Mouse (Mus musculus): ENCODE results near the gene Prcd. TPM values are rescaled to one million over a fixed set of nuclear protein-coding genes. Genes with fewer than 3 reads are reported as not detected.
A peak's percentile ranks its signal among the peaks of the same experiment; 100 is the strongest.
"Not testable (repeated sequence)": the region's sequence is repeated elsewhere in the genome, so short reads cannot be mapped to it uniquely, and the experiment has no call there.

Prcd gene
- polyA plus RNA-seq, 1 experiment from 2014 or later = not detected

DNA sequence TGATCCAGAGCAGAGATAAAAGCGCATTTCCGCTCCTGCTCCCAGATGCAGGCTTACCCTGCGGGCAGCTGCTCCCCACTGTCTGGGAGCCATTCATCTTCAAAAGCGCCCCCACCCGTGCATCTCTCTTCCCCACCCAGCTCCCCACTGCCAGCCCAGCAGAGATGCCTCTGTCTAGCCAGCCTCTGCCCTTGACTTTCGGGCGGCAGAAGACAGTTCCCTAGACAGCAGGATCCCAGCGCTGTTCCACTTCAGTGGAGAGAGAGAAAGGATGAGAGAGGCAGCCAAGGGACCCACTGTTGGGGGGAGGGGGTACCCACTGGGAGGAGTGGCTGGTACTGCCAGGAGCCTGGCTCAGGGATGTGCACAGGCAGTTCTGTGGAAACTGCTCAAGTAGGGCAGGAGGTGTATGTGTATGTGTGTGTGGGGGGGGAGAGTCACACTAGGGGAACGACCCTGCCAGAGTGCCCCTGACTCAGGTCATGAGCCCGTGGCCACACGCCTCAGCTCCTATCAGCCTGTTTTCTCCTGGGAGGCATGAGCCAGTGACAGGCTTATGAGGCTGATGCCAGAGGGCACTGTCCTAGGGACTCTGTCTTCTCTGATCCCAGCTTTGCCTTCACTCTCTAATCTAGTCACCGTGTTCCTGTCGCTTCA is 8.1 kb downstream of the Prcd start:
- H3K27ac ChIP-seq (ENCODE audit: poor library complexity, severe bottlenecking) = no peak overlapping the region
- H3K27me3 ChIP-seq (replicated peaks) = 0 out of 2 replicates have a peak, but pooled peaks cover 16% of the 10 kb centered on the region
- no peak overlapping the region; the same call in 1 of the 2 replicates for H3K4me2 ChIP-seq
- 23% methylated on average over 13 of the region's 13 CpGs for WGBS
- H3K36me3 ChIP-seq = no peaks in the 10 kb centered on the region
- ATAC-seq (ENCODE audit: insufficient number of reproducible peaks, low FRiP score) = no peak
- H3K4me1 ChIP-seq (replicated peaks) = peaks cover 69% of the 10 kb centered on the region
- H3K4me3 ChIP-seq = no peak overlapping the region
- no peaks in the 10 kb centered on the region for H3K9me3 ChIP-seq (replicated peaks)
- H3K9ac ChIP-seq = peak overlapping the region; percentile 50

- 50% methylated on average over 8 of the region's 8 CpGs for WGBS
- no peaks in the 10 kb centered on the region for H3K9me3 ChIP-seq (replicated peaks)
- peak overlapping the region; percentile 50; the same call in 1 of the 2 replicates for H3K9ac ChIP-seq
- H3K4me2 ChIP-seq = no peak overlapping the region
- peaks cover 64% of the 10 kb centered on the region for H3K4me1 ChIP-seq (replicated peaks)
- no peaks in the 10 kb centered on the region for H3K36me3 ChIP-seq
- ATAC-seq (ENCODE audit: insufficient number of reproducible peaks, low FRiP score) = no peak
- H3K27me3 ChIP-seq (replicated peaks) = 0 out of 2 replicates have a peak, but pooled peaks cover 16% of the 10 kb centered on the region
- H3K4me3 ChIP-seq = no peak overlapping the region
- no peak overlapping the region for H3K27ac ChIP-seq (ENCODE audit: poor library complexity, severe bottlenecking)
These were observed 8.6 kb downstream of the Prcd start for GRCm38 (mm10) chr11:116661948-116662377.

DNA sequence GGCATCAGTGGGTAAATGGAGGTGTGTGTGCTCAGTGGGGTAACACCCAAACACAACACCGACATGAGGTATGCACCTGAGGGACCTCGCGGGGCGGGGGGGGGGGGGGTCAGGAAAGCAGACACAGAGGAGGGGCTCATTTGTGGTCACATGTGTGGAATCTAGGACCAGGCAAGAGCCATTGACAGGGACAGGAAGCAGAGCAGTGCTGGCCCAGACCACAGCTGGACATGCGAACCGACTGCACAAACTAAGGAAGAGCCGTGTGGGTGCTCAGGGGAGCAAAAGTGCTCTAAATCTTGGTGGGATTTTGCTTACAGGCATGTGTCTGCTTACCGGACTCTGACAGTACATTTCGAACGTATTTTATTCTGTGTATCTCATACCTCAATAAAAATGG is 12.0 kb downstream of the Prcd start:
- Histone ChIP-seq H3K36me3 (no peaks in the 10 kb centered on the region), H3K27ac (ENCODE audit: poor library complexity, severe bottlenecking) (no peak overlapping the region), H3K9me3 (replicated peaks) (no peaks in the 10 kb centered on the region), H3K27me3 (replicated peaks) (0 out of 2 replicates have a peak, but pooled peaks cover 22% of the 10 kb centered on the region), H3K4me2 (no peak overlapping the region), H3K4me1 (replicated peaks) (peaks cover 56% of the 10 kb centered on the region), H3K9ac (no peak overlapping the region), H3K4me3 (no peak overlapping the region)
- 72% methylated on average over 10 of the region's 10 CpGs for WGBS
- no peak for ATAC-seq (ENCODE audit: insufficient number of reproducible peaks, low FRiP score)

DNA sequence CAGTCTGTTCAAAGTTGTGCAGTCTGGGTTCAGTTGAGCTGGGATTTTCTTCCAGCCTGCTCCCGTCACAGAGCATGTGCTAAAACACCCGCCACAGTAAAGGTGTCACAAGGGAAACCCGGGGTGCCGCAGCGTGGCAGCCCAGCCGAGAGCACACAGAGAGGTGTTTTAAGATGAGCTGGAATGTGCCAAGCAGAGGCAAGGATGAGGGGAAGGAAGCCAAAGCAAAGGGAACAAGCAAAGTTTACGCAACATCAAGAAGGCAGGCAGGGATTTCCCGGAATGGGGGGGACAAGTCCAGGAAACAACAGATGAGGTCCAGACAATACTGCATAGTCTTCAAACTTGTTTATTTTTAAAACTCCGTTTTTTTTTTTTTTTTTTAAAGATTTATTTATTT is 13.2 kb downstream of the Prcd start:
- Histone ChIP-seq H3K9me3 (replicated peaks) (no peaks in the 10 kb centered on the region), H3K27ac (ENCODE audit: poor library complexity, severe bottlenecking) (no peak overlapping the region), H3K4me2 (no peak overlapping the region), H3K27me3 (replicated peaks) (0 out of 2 replicates have a peak, but pooled peaks cover 22% of the 10 kb centered on the region), H3K4me3 (no peak overlapping the region), H3K4me1 (replicated peaks) (peaks cover 48% of the 10 kb centered on the region), H3K36me3 (no peaks in the 10 kb centered on the region), H3K9ac (no peak overlapping the region)
- WGBS = 56% methylated on average over 9 of the region's 9 CpGs
- no peak for ATAC-seq (ENCODE audit: insufficient number of reproducible peaks, low FRiP score)

DNA sequence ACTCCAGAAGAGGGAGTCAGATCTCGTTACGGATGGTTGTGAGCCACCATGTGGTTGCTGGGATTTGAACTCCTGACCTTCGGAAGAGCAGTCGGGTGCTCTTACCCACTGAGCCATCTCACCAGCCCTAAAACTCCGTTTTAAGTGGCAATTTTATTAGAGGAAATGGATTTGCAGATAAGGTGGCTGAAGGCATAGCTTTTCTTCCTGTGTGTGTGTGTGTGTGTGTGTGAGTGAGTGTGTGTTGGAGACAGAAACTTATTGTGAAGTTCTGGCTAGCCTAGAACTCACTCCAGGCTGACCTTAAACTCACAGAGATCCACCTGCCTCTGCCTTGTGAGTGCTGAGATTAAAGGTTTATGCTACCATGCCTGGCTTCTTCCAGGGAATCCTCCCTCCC is 13.7 kb downstream of the Prcd start:
- not testable (repeated sequence) for H3K9me3 ChIP-seq (replicated peaks); H3K4me2 ChIP-seq; ATAC-seq (ENCODE audit: insufficient number of reproducible peaks, low FRiP score); H3K4me3 ChIP-seq; H3K9ac ChIP-seq; H3K27ac ChIP-seq (ENCODE audit: poor library complexity, severe bottlenecking); H3K36me3 ChIP-seq
- 81% methylated on average over 5 of the region's 5 CpGs for WGBS
- 0 out of 2 replicates have a peak, but pooled peaks cover 20% of the 10 kb centered on the region for H3K27me3 ChIP-seq (replicated peaks)
- peaks cover 43% of the 10 kb centered on the region for H3K4me1 ChIP-seq (replicated peaks)

- no peak overlapping the region for H3K27ac ChIP-seq (ENCODE audit: poor library complexity, severe bottlenecking)
- H3K4me3 ChIP-seq = no peak overlapping the region
- no peak for ATAC-seq (ENCODE audit: insufficient number of reproducible peaks, low FRiP score)
- H3K9ac ChIP-seq = no peak overlapping the region
- no peak overlapping the region for H3K4me2 ChIP-seq
- H3K36me3 ChIP-seq = peaks cover 4% of the 10 kb centered on the region
- 0 out of 2 replicates have a peak, but pooled peaks cover 13% of the 10 kb centered on the region for H3K27me3 ChIP-seq (replicated peaks)
- no peaks in the 10 kb centered on the region for H3K9me3 ChIP-seq (replicated peaks)
- WGBS = 80% methylated on average over 8 of the region's 8 CpGs
- peaks cover 42% of the 10 kb centered on the region for H3K4me1 ChIP-seq (replicated peaks)
These were observed 14.6 kb downstream of the Prcd start for GRCm38 (mm10) chr11:116667930-116668329.

- Histone ChIP-seq H3K4me3 (no peak overlapping the region), H3K4me2 (no peak overlapping the region), H3K27me3 (replicated peaks) (0 out of 2 replicates have a peak, but pooled peaks cover 8% of the 10 kb centered on the region), H3K4me1 (replicated peaks) (peaks cover 42% of the 10 kb centered on the region), H3K36me3 (peaks cover 9% of the 10 kb centered on the region), H3K27ac (ENCODE audit: poor library complexity, severe bottlenecking) (no peak overlapping the region), H3K9ac (no peak overlapping the region), H3K9me3 (replicated peaks) (no peaks in the 10 kb centered on the region)
- no peak for ATAC-seq (ENCODE audit: insufficient number of reproducible peaks, low FRiP score)
- whole genome bisulfite sequencing = 64% methylated on average over 10 of the region's 10 CpGs
These were observed 15.1 kb downstream of the Prcd start for GRCm38 (mm10) chr11:116668381-116668825.

- peaks cover 39% of the 10 kb centered on the region for H3K4me1 ChIP-seq (replicated peaks)
- no peak overlapping the region for H3K9ac ChIP-seq
- no peak overlapping the region for H3K4me3 ChIP-seq
- no peak overlapping the region for H3K4me2 ChIP-seq
- H3K36me3 ChIP-seq = peaks cover 13% of the 10 kb centered on the region
- WGBS = 41% methylated on average over 7 of the region's 7 CpGs
- H3K27ac ChIP-seq (ENCODE audit: poor library complexity, severe bottlenecking) = no peak overlapping the region
- H3K9me3 ChIP-seq (replicated peaks) = no peaks in the 10 kb centered on the region
- ATAC-seq (ENCODE audit: insufficient number of reproducible peaks, low FRiP score) = no peak
- H3K27me3 ChIP-seq (replicated peaks) = 0 out of 2 replicates have a peak, but pooled peaks cover 6% of the 10 kb centered on the region
These were observed 15.5 kb downstream of the Prcd start for GRCm38 (mm10) chr11:116668839-116669238.

DNA sequence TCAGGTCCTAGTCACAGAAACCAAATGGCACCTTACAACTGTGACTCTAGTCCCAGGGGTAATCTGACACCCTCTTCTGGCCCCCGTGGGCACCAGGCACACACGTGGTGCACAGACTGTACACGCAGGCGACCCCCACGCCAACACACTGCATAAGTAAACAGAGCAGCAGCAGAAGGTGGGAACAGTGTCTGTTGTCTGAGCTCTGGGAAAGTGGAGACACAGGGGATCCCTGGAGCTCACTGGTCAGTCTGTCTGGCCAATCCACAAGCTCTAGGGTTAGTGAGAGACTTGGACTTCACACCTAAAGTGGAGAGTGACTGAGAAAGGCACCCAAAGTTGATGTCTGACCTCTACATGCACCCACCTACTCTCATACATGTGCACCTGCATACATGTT is 16.0 kb downstream of the Prcd start:
- 23% methylated on average over 5 of the region's 5 CpGs for WGBS

GRCm38 (mm10) chr11:116669787-116670365 is 16.5 kb downstream of the Prcd start:
- Histone ChIP-seq H3K9ac (no peak overlapping the region), H3K4me1 (replicated peaks) (peaks cover 41% of the 10 kb centered on the region), H3K9me3 (replicated peaks) (no peaks in the 10 kb centered on the region), H3K4me2 (no peak overlapping the region), H3K27ac (ENCODE audit: poor library complexity, severe bottlenecking) (no peak overlapping the region), H3K36me3 (peaks cover 24% of the 10 kb centered on the region), H3K27me3 (replicated peaks) (0 out of 2 replicates have a peak, but pooled peaks cover 6% of the 10 kb centered on the region), H3K4me3 (no peak overlapping the region)
- 48% methylated on average over 13 of the region's 13 CpGs for WGBS
- ATAC-seq (ENCODE audit: insufficient number of reproducible peaks, low FRiP score) = no peak

More for the DNA sequence above, 16.0 kb downstream of the Prcd start:
- Histone ChIP-seq H3K9ac (no peak overlapping the region), H3K4me3 (no peak overlapping the region), H3K4me1 (replicated peaks) (peaks cover 35% of the 10 kb centered on the region), H3K27ac (ENCODE audit: poor library complexity, severe bottlenecking) (no peak overlapping the region), H3K36me3 (peaks cover 18% of the 10 kb centered on the region), H3K27me3 (replicated peaks) (0 out of 2 replicates have a peak, but pooled peaks cover 6% of the 10 kb centered on the region), H3K4me2 (no peak overlapping the region), H3K9me3 (replicated peaks) (no peaks in the 10 kb centered on the region)
- no peak for ATAC-seq (ENCODE audit: insufficient number of reproducible peaks, low FRiP score)

DNA sequence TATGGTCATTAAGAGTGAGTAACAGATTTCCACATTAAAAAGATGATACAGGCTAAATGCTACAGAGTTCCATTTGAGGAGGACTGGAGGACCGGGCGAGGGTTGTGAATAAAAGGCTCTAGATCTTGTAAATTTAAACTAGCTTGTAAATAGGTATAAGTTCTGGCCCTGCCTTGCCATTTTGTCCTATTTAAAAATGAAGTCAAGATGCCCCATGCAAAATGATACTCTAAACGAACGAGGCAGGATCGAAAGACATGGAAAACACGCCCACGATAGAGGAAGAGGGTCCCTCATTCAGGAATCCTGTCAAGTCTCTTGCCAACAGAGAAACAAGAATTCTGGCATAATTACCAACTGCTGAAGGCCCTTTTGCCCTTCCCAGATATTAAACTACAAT is 17.1 kb downstream of the Prcd start:
- no peak for ATAC-seq (ENCODE audit: insufficient number of reproducible peaks, low FRiP score)
- Histone ChIP-seq H3K4me1 (replicated peaks) (peaks cover 42% of the 10 kb centered on the region), H3K27me3 (replicated peaks) (0 out of 2 replicates have a peak, but pooled peaks cover 6% of the 10 kb centered on the region), H3K4me3 (no peak overlapping the region), H3K36me3 (peaks cover 29% of the 10 kb centered on the region), H3K9me3 (replicated peaks) (no peaks in the 10 kb centered on the region), H3K9ac (no peak overlapping the region; the same call in 1 of the 2 replicates), H3K4me2 (0 out of 2 replicates have a peak overlapping the region, but pooled peaks have one; percentile 91), H3K27ac (ENCODE audit: poor library complexity, severe bottlenecking) (no peak overlapping the region)
- 86% methylated on average over 7 of the region's 7 CpGs for WGBS

Measured in heart, embryonic 12.5 days (tissue).